Mouse (Mus musculus) mammary gland, adult 2 months (tissue): ENCODE data around the gene Spata3. TPM values are rescaled to one million over a fixed set of nuclear protein-coding genes. Genes with fewer than 3 reads are reported as not detected.

Source experiments
- polyA plus RNA-seq: library from polyadenylated mRNA; depleted of rRNA; stranded (reverse); fragments of >200 nt; gene quantifications from 2 replicates; pipeline ENCODE4 v1.2.3, GENCODE M21; 2012; ENCODE audit warnings: low replicate concordance; rRNA removed

Spata3 gene
- polyA plus RNA-seq, result not detected in 2 replicates

GRCm38 (mm10) chr1:86016516-86016915 lies at the start of gene Spata3:
Gene Spata3, plus strand, starts transcription at chr1:86016816.

GRCm38 (mm10) chr1:86045848-86046805 lies 29.5 kb downstream of the Spata3 start, which contains the start of gene 2810459M11Rik:
Gene 2810459M11Rik, plus strand, starts transcription at chr1:86045863.

GRCm38 (mm10) chr1:86064271-86064991 lies 47.8 kb downstream of the Spata3 start, which contains the start of gene Psmd1:
Gene Psmd1, plus strand, starts transcription at chr1:86064387.

Other genes with a start within 250 kb of the Spata3 start
- gene A630001G21Rik, start 238.2 kb upstream of the Spata3 start, polyA plus RNA-seq, result 7.2 and 7.8 TPM in 2 replicates
- gene Cab39, start 223.4 kb upstream of the Spata3 start, polyA plus RNA-seq, result 33.0 and 39.4 TPM in 2 replicates
- gene Itm2c, start 122.5 kb upstream of the Spata3 start, polyA plus RNA-seq, result 210 and 222 TPM in 2 replicates
- gene 4933407L21Rik, start 88.3 kb upstream of the Spata3 start, polyA plus RNA-seq, result 0.11 TPM in 1 of 2 replicates, not detected in the other
- 0.55 and 0.63 TPM in 2 replicates for gene Gpr55, start 55.8 kb upstream of the Spata3 start, polyA plus RNA-seq
- gene 2810459M11Rik, start 29.0 kb downstream of the Spata3 start, polyA plus RNA-seq, result 0.42 and 1.9 TPM in 2 replicates
- gene Psmd1, start 47.6 kb downstream of the Spata3 start, polyA plus RNA-seq, result 40.1 and 122 TPM in 2 replicates
- 1.1 TPM in 1 of 2 replicates, not detected in the other for gene Htr2b, start 95.2 kb downstream of the Spata3 start, polyA plus RNA-seq
- gene Gm21972, start 116.8 kb downstream of the Spata3 start, polyA plus RNA-seq, result not detected in 2 replicates
- gene Armc9, start 138.0 kb downstream of the Spata3 start, polyA plus RNA-seq, result 3.5 and 3.8 TPM in 2 replicates